Mouse (Mus musculus): ENCODE measurements at regions not wholly inside any gene's neighbourhood (a gene's known extent, or its start where the extent isn't known, plus 50 kb on each side); places are given as distances from the start of the nearest gene placed in this dataset.
A peak's percentile ranks its signal among the peaks of the same experiment; 100 is the strongest.

- Histone ChIP-seq H3K4me3 (replicated peaks; ENCODE audit: insufficient read depth, low read depth, low read length) (no peak overlapping the region), H3K27ac (ENCODE audit: insufficient read depth, low read length) (no peak overlapping the region), H3K4me1 (ENCODE audit: control insufficient read depth, insufficient read depth, low read length) (no peaks in the 10 kb centered on the region), H3K27me3 (ENCODE audit: control insufficient read depth, insufficient read depth, low read length) (no peaks in the 10 kb centered on the region)
- peak in 1 of 2 experiments; percentile 9 for DNase-seq
- WGBS: 55% methylated on average over 4 of the region's 4 CpGs
- TF ChIP-seq CTCF (IDR thresholded peaks at IDR 0.05; ENCODE audit: borderline replicate concordance, insufficient read depth, low read depth, low read length) (no peak), POLR2A (IDR thresholded peaks at IDR 0.05; ENCODE audit: borderline replicate concordance, insufficient read depth, low read length) (no peak)
Observed at GRCm38 (mm10) chr2:143305747-143306570, 227.7 kb downstream of the Otor start.

- TF ChIP-seq CTCF (IDR thresholded peaks at IDR 0.05; ENCODE audit: borderline replicate concordance, insufficient read depth, low read depth, low read length) (no peak), POLR2A (IDR thresholded peaks at IDR 0.05; ENCODE audit: borderline replicate concordance, insufficient read depth, low read length) (no peak)
- Histone ChIP-seq H3K27me3 (ENCODE audit: control insufficient read depth, insufficient read depth, low read length) (no peaks in the 10 kb centered on the region), H3K4me3 (replicated peaks; ENCODE audit: insufficient read depth, low read depth, low read length) (no peak overlapping the region), H3K27ac (ENCODE audit: insufficient read depth, low read length) (no peak overlapping the region), H3K4me1 (ENCODE audit: control insufficient read depth, insufficient read depth, low read length) (no peaks in the 10 kb centered on the region)
- WGBS: 89% methylated on average over 2 of the region's 2 CpGs
- no peak for DNase-seq
Observed at GRCm38 (mm10) chr2:143306571-143306925, 228.3 kb downstream of the Otor start.

GRCm38 (mm10) chr2:143325486-143325885 lies 220.5 kb upstream of the Pcsk2 start:
- Histone ChIP-seq H3K27ac (ENCODE audit: insufficient read depth, low read length) (no peak overlapping the region), H3K4me3 (replicated peaks; ENCODE audit: insufficient read depth, low read depth, low read length) (no peak overlapping the region), H3K4me1 (ENCODE audit: control insufficient read depth, insufficient read depth, low read length) (no peaks in the 10 kb centered on the region), H3K27me3 (ENCODE audit: control insufficient read depth, insufficient read depth, low read length) (no peaks in the 10 kb centered on the region)
- no peak for DNase-seq
- TF ChIP-seq CTCF (IDR thresholded peaks at IDR 0.05; ENCODE audit: borderline replicate concordance, insufficient read depth, low read depth, low read length) (no peak), POLR2A (IDR thresholded peaks at IDR 0.05; ENCODE audit: borderline replicate concordance, insufficient read depth, low read length) (no peak)

GRCm38 (mm10) chr2:143332071-143332470 lies 213.9 kb upstream of the Pcsk2 start:
- H3K4me1 ChIP-seq (ENCODE audit: control insufficient read depth, insufficient read depth, low read length): no peaks in the 10 kb centered on the region
- no peak overlapping the region for H3K27ac ChIP-seq (ENCODE audit: insufficient read depth, low read length)
- H3K27me3 ChIP-seq (ENCODE audit: control insufficient read depth, insufficient read depth, low read length): no peaks in the 10 kb centered on the region
- H3K4me3 ChIP-seq (replicated peaks; ENCODE audit: insufficient read depth, low read depth, low read length): no peak overlapping the region
- DNase-seq: no peak
- TF ChIP-seq CTCF (IDR thresholded peaks at IDR 0.05; ENCODE audit: borderline replicate concordance, insufficient read depth, low read depth, low read length): no peak
- no peak for TF ChIP-seq POLR2A (IDR thresholded peaks at IDR 0.05; ENCODE audit: borderline replicate concordance, insufficient read depth, low read length)

GRCm38 (mm10) chr2:143340364-143340763 lies 205.6 kb upstream of the Pcsk2 start:
- TF ChIP-seq POLR2A (IDR thresholded peaks at IDR 0.05; ENCODE audit: borderline replicate concordance, insufficient read depth, low read length): no peak
- TF ChIP-seq CTCF (IDR thresholded peaks at IDR 0.05; ENCODE audit: borderline replicate concordance, insufficient read depth, low read depth, low read length): no peak
- Histone ChIP-seq H3K4me3 (replicated peaks; ENCODE audit: insufficient read depth, low read depth, low read length) (no peak overlapping the region), H3K27me3 (ENCODE audit: control insufficient read depth, insufficient read depth, low read length) (no peaks in the 10 kb centered on the region), H3K4me1 (ENCODE audit: control insufficient read depth, insufficient read depth, low read length) (no peaks in the 10 kb centered on the region), H3K27ac (ENCODE audit: insufficient read depth, low read length) (no peak overlapping the region)
- 82% methylated on average over 5 of the region's 5 CpGs for WGBS
- DNase-seq: no peak

- DNase-seq: no peak
- H3K4me1 ChIP-seq (ENCODE audit: control insufficient read depth, insufficient read depth, low read length): no peaks in the 10 kb centered on the region
- no peak overlapping the region for H3K27ac ChIP-seq (ENCODE audit: insufficient read depth, low read length)
- WGBS: 21% methylated on average over 6 of the region's 6 CpGs
- TF ChIP-seq CTCF (IDR thresholded peaks at IDR 0.05; ENCODE audit: borderline replicate concordance, insufficient read depth, low read depth, low read length) (no peak), POLR2A (IDR thresholded peaks at IDR 0.05; ENCODE audit: borderline replicate concordance, insufficient read depth, low read length) (no peak)
- no peaks in the 10 kb centered on the region for H3K27me3 ChIP-seq (ENCODE audit: control insufficient read depth, insufficient read depth, low read length)
- H3K4me3 ChIP-seq (replicated peaks; ENCODE audit: insufficient read depth, low read depth, low read length): no peak overlapping the region
Observed at GRCm38 (mm10) chr2:143364193-143364592, 181.8 kb upstream of the Pcsk2 start.

GRCm38 (mm10) chr2:143365976-143366375 lies 180.0 kb upstream of the Pcsk2 start:
- DNase-seq: no peak
- TF ChIP-seq POLR2A (IDR thresholded peaks at IDR 0.05; ENCODE audit: borderline replicate concordance, insufficient read depth, low read length) (no peak), CTCF (IDR thresholded peaks at IDR 0.05; ENCODE audit: borderline replicate concordance, insufficient read depth, low read depth, low read length) (no peak)
- Histone ChIP-seq H3K4me3 (replicated peaks; ENCODE audit: insufficient read depth, low read depth, low read length) (no peak overlapping the region), H3K4me1 (ENCODE audit: control insufficient read depth, insufficient read depth, low read length) (no peaks in the 10 kb centered on the region), H3K27ac (ENCODE audit: insufficient read depth, low read length) (no peak overlapping the region), H3K27me3 (ENCODE audit: control insufficient read depth, insufficient read depth, low read length) (no peaks in the 10 kb centered on the region)
- WGBS: 87% methylated on average over 5 of the region's 5 CpGs

Measured in cerebellum, adult 2 months (tissue).